Mouse (Mus musculus): ENCODE results near the gene Ric8a.

- TF ChIP-seq CTCF (IDR thresholded peaks at IDR 0.05) (no peak), EP300 (IDR thresholded peaks at IDR 0.05) (no peak)
Observed at GRCm38 (mm10) chr7:140912293-140912692, 55.5 kb downstream of the Ric8a start.

Measured in lung, postnatal 0 days (tissue).